Mouse (Mus musculus) olfactory bulb, adult 2 months (tissue): ENCODE data around the gene Pik3cd.

ENCODE experiments used
- CTCF ChIP-seq: fragments of 200-500 bp; IDR thresholded peaks from 2 replicates; pipeline ENCODE4 v1.5.1; 2012; ENCODE audit warnings: low read depth, mild to moderate bottlenecking, low read length, moderate library complexity; ENCODE audit not compliant: insufficient read depth
- POLR2A ChIP-seq: fragments of 200-500 bp; IDR thresholded peaks from 2 replicates; pipeline ENCODE4 v1.6.1; 2012; ENCODE audit warnings: mild to moderate bottlenecking, low read depth, low read length, moderate library complexity; ENCODE audit not compliant: insufficient read depth

DNA sequence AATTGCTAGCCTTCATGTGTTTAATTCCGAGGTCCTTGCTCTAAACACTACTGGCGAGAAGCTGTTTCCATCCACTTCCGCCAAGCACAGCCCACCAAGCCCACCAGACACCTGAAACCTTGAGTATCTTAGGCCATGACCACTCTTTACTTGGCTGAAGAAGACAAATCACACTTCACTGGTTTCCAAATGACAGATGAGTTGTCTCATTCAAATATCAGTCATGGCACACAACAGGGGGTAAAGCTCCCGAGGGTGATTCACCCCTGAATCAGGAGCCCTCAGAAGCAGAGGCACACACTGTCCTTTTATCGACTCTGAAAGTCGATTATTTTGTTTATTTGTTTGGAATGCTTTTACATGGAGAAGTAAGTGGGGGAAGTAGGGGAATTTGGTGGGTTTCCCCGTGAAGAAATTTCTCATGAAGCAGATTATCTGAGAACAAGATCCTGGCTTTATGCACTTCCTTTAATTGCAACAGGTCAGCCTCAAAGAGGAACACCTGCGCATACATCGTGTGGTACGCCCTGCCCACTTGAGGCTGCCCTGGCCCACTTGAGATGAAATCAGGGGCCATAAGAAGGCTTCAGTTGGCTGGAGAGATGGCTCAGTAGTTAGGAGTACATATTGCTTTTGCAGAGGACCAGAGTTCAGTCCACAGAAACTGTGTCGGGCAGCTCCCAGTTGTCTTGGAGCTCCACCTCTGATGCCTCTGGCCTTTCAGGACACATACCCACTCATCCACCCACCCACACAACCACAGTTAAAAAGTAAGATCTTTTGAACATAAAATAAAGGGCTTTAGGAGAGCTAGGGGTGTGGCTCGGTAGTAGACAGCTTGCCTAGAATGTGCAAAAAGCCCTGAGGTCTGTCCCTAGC lies 12.3 kb downstream of the Pik3cd start:
- TF ChIP-seq CTCF (no peak), POLR2A (no peak)
